Mouse (Mus musculus) embryonic facial prominence, embryonic 13.5 days (tissue): ENCODE data around the gene Dxo. TPM values are rescaled to one million over a fixed set of nuclear protein-coding genes. Genes with fewer than 3 reads are reported as not detected.

ENCODE experiments used
- ATAC-seq: fragments of 200-750 bp; cut with Nextera tagmentation; 2 replicates; pipeline ENCODE4 v1.8.0; 2017; ENCODE audit warnings: low read depth; ENCODE audit not compliant: insufficient number of reproducible peaks, insufficient read depth, low FRiP score, low TSS enrichment
- H3K27ac ChIP-seq: fragments of 300-500 bp; sonication (generic); 2 replicates; pipeline ENCODE4 v1.5.1; 2015; ENCODE audit warnings: moderate library complexity, mild to moderate bottlenecking, inconsistent platforms
- H3K27me3 ChIP-seq: fragments of 300-500 bp; sonication (generic); 2 replicates; pipeline ENCODE4 v1.6.1; 2015; ENCODE audit warnings: mild to moderate bottlenecking, inconsistent platforms
- H3K36me3 ChIP-seq: fragments of 300-500 bp; sonication (generic); 2 replicates; pipeline ENCODE4 v1.6.1; 2015; ENCODE audit warnings: mild to moderate bottlenecking, inconsistent platforms
- H3K4me1 ChIP-seq: fragments of 300-500 bp; sonication (generic); 2 replicates; pipeline ENCODE4 v1.6.1; 2015; ENCODE audit warnings: inconsistent platforms
- H3K4me2 ChIP-seq: fragments of 300-500 bp; sonication (generic); 2 replicates; pipeline ENCODE4 v1.6.1; 2015; ENCODE audit warnings: moderate library complexity, mild to moderate bottlenecking, inconsistent platforms
- H3K4me3 ChIP-seq: fragments of 300-500 bp; sonication (generic); 2 replicates; pipeline ENCODE4 v1.5.1; 2015; ENCODE audit warnings: mild to moderate bottlenecking, inconsistent platforms
- H3K9ac ChIP-seq: fragments of 300-500 bp; sonication (generic); 2 replicates; pipeline ENCODE4 v1.6.1; 2015; ENCODE audit warnings: mild to moderate bottlenecking, inconsistent platforms
- H3K9me3 ChIP-seq: fragments of 300-500 bp; sonication (generic); 2 replicates; pipeline ENCODE4 v1.6.1; 2016; ENCODE audit warnings: inconsistent platforms
- WGBS: fragments of 180-500 bp; shearing (Covaris S2); methylation state at CpG from one replicate; pipeline ENCODE4 v1.1.7; 2015; ENCODE audit warnings: mixed read lengths; 5-methylcytosine and 5-hydroxymethylcytosine counted together
- microRNA-seq: library from miRNA; unstranded; fragments of <30 nt; microRNA quantifications from one replicate; pipeline ENCODE4, GENCODE M21; 2016
- polyA plus RNA-seq: library from polyadenylated mRNA; unstranded; fragments of >200 nt; fragmentation: Nextera tagmentation; extraction: Ambion mirVana; gene quantifications from 2 replicates; pipeline ENCODE4 v1.2.1, GENCODE M21; 2015

Gene Dxo
- polyA plus RNA-seq, 1 experiment from 2014 or later: 75.1 TPM

DNA sequence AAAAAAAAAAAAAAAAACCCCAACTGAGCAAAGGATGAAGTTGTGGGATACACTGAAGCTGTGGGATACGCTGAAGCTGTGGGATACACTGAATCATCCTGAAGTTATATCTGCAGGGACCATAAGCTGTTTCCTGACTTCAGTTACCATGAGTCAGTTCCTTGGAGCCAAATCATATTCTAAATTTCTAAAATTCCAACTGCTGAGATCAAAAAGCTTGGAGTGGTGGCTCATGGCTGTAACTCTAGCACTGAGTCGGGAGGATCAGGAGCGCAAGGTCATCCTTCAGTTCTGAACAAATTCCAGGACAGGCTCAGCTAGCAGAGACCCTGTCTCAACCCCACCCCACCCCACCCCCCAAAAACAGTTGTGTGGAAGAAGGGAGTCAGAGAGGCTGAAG is 48.8 kb downstream of the Dxo start:
- H3K27me3 ChIP-seq: no peaks in the 10 kb centered on the region
- H3K27ac ChIP-seq: peak overlapping the region; percentile 23; the same call in 1 of the 2 replicates
- no peak overlapping the region for H3K4me3 ChIP-seq
- H3K4me2 ChIP-seq: no peak overlapping the region
- no peaks in the 10 kb centered on the region for H3K36me3 ChIP-seq
- 62% methylated on average over 3 of the region's 3 CpGs for WGBS
- H3K9me3 ChIP-seq: no peaks in the 10 kb centered on the region
- H3K4me1 ChIP-seq: peaks cover 19% of the 10 kb centered on the region
- ATAC-seq: no peak
- no peak overlapping the region for H3K9ac ChIP-seq

DNA sequence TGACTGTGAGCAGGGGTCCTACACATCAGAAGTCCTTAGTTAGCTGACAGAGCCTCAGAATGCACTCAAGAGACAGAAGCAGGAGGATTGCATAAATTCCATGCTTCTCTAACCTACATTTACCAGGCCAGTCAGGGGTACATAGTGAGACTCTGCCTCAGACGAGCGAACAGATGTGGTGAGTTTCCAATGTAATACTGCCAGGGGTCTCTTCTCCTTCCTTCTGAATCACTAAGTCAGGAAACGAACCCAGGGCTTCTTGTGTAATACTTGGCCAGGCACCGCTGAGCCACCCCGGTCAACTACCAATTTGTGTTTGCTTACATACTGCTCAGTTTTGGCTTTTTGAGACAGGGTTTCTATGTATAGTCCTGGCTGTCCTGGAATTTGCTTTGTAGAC is 51.1 kb downstream of the Dxo start:
- no peak overlapping the region for H3K9ac ChIP-seq
- H3K4me1 ChIP-seq: peaks cover 12% of the 10 kb centered on the region
- H3K4me3 ChIP-seq: no peak overlapping the region
- H3K9me3 ChIP-seq: no peaks in the 10 kb centered on the region
- H3K27ac ChIP-seq: no peak overlapping the region
- ATAC-seq: no peak
- H3K27me3 ChIP-seq: no peaks in the 10 kb centered on the region
- no peaks in the 10 kb centered on the region for H3K36me3 ChIP-seq
- 83% methylated on average over 5 of the region's 5 CpGs for WGBS
- no peak overlapping the region for H3K4me2 ChIP-seq

Small RNA genes lying within 50 kb of the gene (microRNA-seq; reads per million reads assigned to microRNA genes)
- not detected for gene Mir6970
- gene Mir6971: 4.1 reads per million, percentile 16 among the genes with 10 or more reads in this experiment
- not detected for gene Mir6972

Other genes starting within 250 kb of the Dxo start
- gene Gpsm3, start 247.2 kb upstream of the Dxo start, polyA plus RNA-seq: 5.3 and 6.0 TPM in 2 replicates
- 14.8 and 19.2 TPM in 2 replicates for gene Pbx2, start 245.8 kb upstream of the Dxo start, polyA plus RNA-seq
- gene Ager, start 239.2 kb upstream of the Dxo start, polyA plus RNA-seq: 3.6 and 4.2 TPM in 2 replicates
- gene Rnf5, start 233.3 kb upstream of the Dxo start, polyA plus RNA-seq: 130 and 132 TPM in 2 replicates
- 50.7 and 57.5 TPM in 2 replicates for gene Agpat1, start 232.8 kb upstream of the Dxo start, polyA plus RNA-seq
- gene Egfl8, start 221.0 kb upstream of the Dxo start, polyA plus RNA-seq: 7.5 and 10.2 TPM in 2 replicates
- 21.6 and 22.2 TPM in 2 replicates for gene Ppt2, start 208.5 kb upstream of the Dxo start, polyA plus RNA-seq
- 0.55 and 0.78 TPM in 2 replicates for gene Prrt1, start 207.5 kb upstream of the Dxo start, polyA plus RNA-seq
- gene Fkbpl, start 192.3 kb upstream of the Dxo start, polyA plus RNA-seq: 15.0 and 18.0 TPM in 2 replicates
- 97.8 and 106 TPM in 2 replicates for gene Atf6b, start 189.9 kb upstream of the Dxo start, polyA plus RNA-seq
- 0.03 and 0.04 TPM in 2 replicates for gene Tnxb, start 166.5 kb upstream of the Dxo start, polyA plus RNA-seq
- 0.34 TPM in 1 of 2 replicates, not detected in the other for gene C4b, start 93.1 kb upstream of the Dxo start, polyA plus RNA-seq
- not detected in 2 replicates for gene Cyp21a1, start 32.5 kb upstream of the Dxo start, polyA plus RNA-seq
- gene Stk19, start 74 bp upstream of the Dxo start, polyA plus RNA-seq: 25.4 and 29.4 TPM in 2 replicates
- gene Skiv2l, start 13.2 kb downstream of the Dxo start, polyA plus RNA-seq: 52.2 and 55.6 TPM in 2 replicates
- gene Nelfe, start 13.4 kb downstream of the Dxo start, polyA plus RNA-seq: 119 and 126 TPM in 2 replicates
- gene Cfb, start 25.5 kb downstream of the Dxo start, polyA plus RNA-seq: 1.6 and 5.7 TPM in 2 replicates
- 5.5 and 7.1 TPM in 2 replicates for gene Zbtb12, start 42.5 kb downstream of the Dxo start, polyA plus RNA-seq
- gene Gm20547, start 45.0 kb downstream of the Dxo start, polyA plus RNA-seq: not detected in 2 replicates
- gene C2, start 61.2 kb downstream of the Dxo start, polyA plus RNA-seq: 2.7 and 3.2 TPM in 2 replicates
- 98.5 and 100 TPM in 2 replicates for gene Ehmt2, start 61.5 kb downstream of the Dxo start, polyA plus RNA-seq
- gene Slc44a4, start 77.4 kb downstream of the Dxo start, polyA plus RNA-seq: 0.24 and 0.83 TPM in 2 replicates
- gene Neu1, start 94.2 kb downstream of the Dxo start, polyA plus RNA-seq: 18.8 and 20.3 TPM in 2 replicates
- 0.53 and 0.87 TPM in 2 replicates for gene Hspa1b, start 122.2 kb downstream of the Dxo start, polyA plus RNA-seq
- gene Gm20481, start 132.9 kb downstream of the Dxo start, polyA plus RNA-seq: not detected in 2 replicates
- 5.8 and 6.1 TPM in 2 replicates for gene Hspa1a, start 135.1 kb downstream of the Dxo start, polyA plus RNA-seq
- 0.77 and 0.85 TPM in 2 replicates for gene Hspa1l, start 135.7 kb downstream of the Dxo start, polyA plus RNA-seq
- gene Lsm2, start 144.8 kb downstream of the Dxo start, polyA plus RNA-seq: 190 and 227 TPM in 2 replicates
- 102 and 112 TPM in 2 replicates for gene Vars, start 164.0 kb downstream of the Dxo start, polyA plus RNA-seq
- 0.33 and 0.38 TPM in 2 replicates for gene Vwa7, start 179.6 kb downstream of the Dxo start, polyA plus RNA-seq
- 14.2 and 19.5 TPM in 2 replicates for gene Sapcd1, start 191.0 kb downstream of the Dxo start, polyA plus RNA-seq
- gene Msh5, start 209.7 kb downstream of the Dxo start, polyA plus RNA-seq: 3.5 and 3.6 TPM in 2 replicates
- 243 and 254 TPM in 2 replicates for gene Clic1, start 212.9 kb downstream of the Dxo start, polyA plus RNA-seq
- 358 and 374 TPM in 2 replicates for gene Ddah2, start 222.0 kb downstream of the Dxo start, polyA plus RNA-seq
- 0.87 and 1.0 TPM in 2 replicates for gene Ly6g6c, start 228.4 kb downstream of the Dxo start, polyA plus RNA-seq
- gene Mpig6b, start 229.2 kb downstream of the Dxo start, polyA plus RNA-seq: 0.77 and 0.89 TPM in 2 replicates
- 4.3 and 4.9 TPM in 2 replicates for gene Ly6g6e, start 239.9 kb downstream of the Dxo start, polyA plus RNA-seq
- gene Ly6g6d, start 241.0 kb downstream of the Dxo start, polyA plus RNA-seq: 0.77 and 1.3 TPM in 2 replicates
- 0.18 and 0.23 TPM in 2 replicates for gene Ly6g6f, start 248.6 kb downstream of the Dxo start, polyA plus RNA-seq